Mouse (Mus musculus): ENCODE measurements around the gene Plcxd2.
A peak's percentile ranks its signal among the peaks of the same experiment; 100 is the strongest.

Plcxd2 gene

GRCm38 (mm10) chr16:45939436-45939835, 70.6 kb downstream of the Plcxd2 start:
- DNase-seq (ENCODE audit: low read depth, low spot score), result no peak

DNA sequence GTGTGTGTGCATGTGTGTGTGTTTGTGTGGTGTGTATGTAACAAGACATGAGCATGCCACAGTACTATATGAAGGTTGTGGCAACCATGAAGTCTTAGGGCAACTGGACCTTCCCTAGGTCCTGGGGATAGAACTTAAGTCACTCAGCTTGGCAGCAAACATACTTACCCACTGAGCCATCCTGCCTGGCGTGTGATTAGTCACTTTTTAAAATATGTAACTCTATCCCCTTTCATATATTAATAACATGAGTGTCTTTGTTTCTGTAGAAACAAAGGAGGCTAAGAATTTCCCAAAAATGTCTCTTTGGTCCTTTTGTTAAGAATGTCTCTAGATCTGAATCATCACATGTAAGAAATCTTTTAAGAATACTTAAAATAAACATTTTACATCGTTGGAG, 72.6 kb downstream of the Plcxd2 start:
- no peak for DNase-seq (ENCODE audit: low read depth, low spot score)

GRCm38 (mm10) chr16:45936521-45936920, 73.5 kb downstream of the Plcxd2 start:
- DNase-seq (ENCODE audit: low read depth, low spot score), result peak; percentile 23

GRCm38 (mm10) chr16:45935956-45936483, 74.0 kb downstream of the Plcxd2 start:
- no peak for DNase-seq (ENCODE audit: low read depth, low spot score)

DNA sequence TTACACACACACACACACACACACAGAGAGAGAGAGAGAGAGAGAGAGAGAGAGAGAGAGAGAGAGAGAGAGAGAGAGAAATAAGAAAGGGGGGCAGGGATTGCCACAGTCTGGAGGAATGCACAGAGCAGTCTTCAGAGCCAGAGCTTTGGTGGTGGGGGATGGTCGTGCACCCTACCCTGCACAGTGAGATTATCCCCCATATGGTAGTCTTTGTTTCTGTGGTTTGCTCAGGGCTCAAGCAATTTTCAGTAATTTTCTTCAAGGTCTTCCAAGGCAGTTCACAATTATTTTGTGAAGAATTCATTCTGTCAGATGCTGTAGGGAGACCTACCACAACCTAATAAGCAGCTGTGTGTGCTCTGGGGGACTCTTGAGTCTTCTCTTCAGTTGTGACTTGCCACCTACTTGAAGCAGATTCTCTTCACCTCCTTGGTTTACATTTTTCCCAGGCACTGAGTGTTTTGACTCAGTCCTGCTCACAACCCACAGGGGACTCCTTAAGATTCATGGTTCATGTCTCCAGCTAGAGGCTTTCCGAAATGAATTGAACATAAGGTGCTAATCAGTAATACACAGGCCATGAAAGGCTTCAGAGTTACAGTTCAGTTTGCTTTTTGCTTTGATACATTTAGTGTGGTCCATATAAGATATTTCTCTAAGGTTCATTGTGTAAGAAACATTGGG, 75.2 kb downstream of the Plcxd2 start:
- DNase-seq (ENCODE audit: low read depth, low spot score), result peak; percentile 43

DNA sequence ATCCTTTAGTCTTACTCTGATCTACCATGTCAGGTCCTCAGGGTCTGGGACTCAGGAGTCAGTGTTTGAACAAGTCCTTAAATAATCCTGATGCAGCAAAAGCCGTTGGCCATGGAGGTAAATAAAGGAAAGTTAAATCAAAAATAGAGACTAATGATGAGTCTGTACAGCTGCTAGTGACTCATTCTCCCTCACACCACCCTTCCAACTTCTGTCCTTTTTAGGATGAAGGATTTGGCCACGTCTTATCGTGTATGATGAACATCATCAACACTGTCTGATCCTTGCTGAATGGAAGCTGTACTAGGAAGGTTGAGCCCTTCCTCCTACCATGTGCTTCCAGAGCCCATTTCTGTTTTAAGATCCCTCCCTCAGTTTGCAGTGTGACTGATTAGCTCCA, 79.7 kb downstream of the Plcxd2 start:
- DNase-seq (ENCODE audit: low read depth, low spot score), result no peak

- DNase-seq (ENCODE audit: low read depth, low spot score), result no peak
Measured at GRCm38 (mm10) chr16:45928090-45928489, 81.9 kb downstream of the Plcxd2 start.

DNA sequence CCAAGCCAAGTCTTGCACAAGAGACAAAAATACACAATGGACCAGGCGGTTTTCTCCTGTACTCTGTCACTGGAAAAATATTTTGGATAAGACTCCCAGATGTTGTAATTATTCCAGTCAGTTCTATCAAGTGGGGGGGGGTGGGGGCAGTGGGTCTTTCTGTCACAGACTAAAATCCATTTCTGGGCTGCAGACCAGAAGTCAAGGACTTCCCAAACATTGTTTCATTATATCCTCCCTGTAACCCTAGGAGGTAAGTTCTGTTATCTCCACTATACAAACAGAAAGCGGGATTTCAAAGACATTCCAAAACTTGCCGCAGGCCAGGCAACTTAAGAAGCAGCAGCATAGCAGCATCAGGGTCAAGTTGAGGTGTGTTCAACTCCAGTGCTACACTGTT, 82.4 kb downstream of the Plcxd2 start:
- DNase-seq (ENCODE audit: low read depth, low spot score), result no peak

DNA sequence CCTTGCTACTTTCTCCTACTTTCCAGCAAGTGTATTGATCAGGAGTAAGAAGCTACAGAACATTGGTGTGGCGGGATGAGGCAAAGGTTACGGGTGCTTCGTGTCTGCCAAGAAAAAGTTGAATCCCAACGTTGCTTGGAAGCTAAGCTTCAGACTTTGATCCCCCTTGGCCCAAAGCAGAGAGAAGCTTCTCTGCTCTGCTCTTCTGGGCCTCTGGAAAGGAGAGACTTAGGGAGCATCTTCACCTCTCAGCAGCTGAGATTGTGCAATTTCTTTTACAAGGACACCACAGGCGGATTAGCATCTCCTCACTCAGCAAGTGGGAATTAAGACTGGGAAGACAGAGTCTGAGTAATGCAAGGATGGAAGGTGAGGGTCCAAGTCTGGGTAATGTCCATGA, 83.1 kb downstream of the Plcxd2 start:
- DNase-seq (ENCODE audit: low read depth, low spot score), result no peak

- DNase-seq (ENCODE audit: low read depth, low spot score), result peak; percentile 25
Measured at GRCm38 (mm10) chr16:45923731-45924424, 86.1 kb downstream of the Plcxd2 start.

DNA sequence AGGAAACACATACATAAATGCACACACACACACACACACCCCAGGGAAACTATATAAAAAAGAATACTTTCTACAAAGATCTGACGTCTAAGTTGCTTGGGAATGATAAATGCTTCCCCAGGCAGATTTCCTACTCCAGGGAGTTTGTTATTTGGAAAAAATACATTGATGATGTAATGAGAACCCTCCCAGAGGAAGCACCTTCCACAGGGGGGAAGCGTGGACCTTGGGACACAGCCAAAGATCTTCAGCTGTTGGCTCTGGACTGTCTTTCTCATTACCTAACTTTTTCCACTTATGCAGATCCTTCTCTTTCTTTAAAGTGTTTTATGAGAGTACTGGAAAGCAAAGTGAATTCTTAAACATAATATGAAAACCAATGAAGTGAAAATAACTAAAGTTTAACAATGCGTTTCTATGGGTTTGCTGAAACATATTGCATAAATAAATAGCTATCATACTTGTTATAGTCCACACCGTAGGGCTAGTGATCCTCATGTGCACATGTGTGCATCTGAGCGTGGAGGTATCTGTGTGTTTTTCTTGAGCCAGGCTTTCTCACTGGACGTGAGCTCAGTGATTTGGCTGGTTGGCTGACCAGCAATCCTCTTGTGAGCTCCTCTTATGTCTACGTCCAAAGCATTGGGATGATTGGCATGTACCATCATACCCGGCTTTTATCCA, 87.3 kb downstream of the Plcxd2 start:
- no peak for DNase-seq (ENCODE audit: low read depth, low spot score)

DNA sequence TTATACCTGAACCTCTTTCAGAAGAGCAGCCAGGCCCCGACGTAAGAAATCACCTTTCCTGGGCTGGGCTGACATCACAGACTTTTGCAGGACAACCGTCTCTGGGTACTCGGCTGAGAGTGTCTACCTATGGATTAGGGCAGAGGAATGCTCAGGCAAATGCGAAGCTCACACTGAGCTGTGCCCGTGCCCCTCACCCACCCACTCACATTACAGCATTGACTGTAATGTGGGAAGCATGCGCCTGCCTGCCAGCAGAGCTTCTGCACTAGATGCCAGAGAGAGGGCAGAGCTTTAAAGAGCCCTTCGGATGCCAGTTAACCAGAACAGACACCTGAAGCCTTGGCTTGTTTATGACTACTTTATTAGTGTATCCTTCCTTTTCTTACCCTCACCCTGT, 90.4 kb downstream of the Plcxd2 start:
- DNase-seq (ENCODE audit: low read depth, low spot score), result no peak
